Mouse (Mus musculus) hindbrain, embryonic 11.5 days (tissue): ENCODE results near the gene Zfp148. TPM values are rescaled to one million over a fixed set of nuclear protein-coding genes. Genes with fewer than 3 reads are reported as not detected.
"Not testable (repeated sequence)": the region's sequence is repeated elsewhere in the genome, so short reads cannot be mapped to it uniquely, and the experiment has no call there.

ENCODE experiments used
- ATAC-seq: fragments of 200-750 bp; cut with Nextera tagmentation; 2 replicates; pipeline ENCODE4 v1.8.0; 2017; ENCODE audit warnings: mild to moderate bottlenecking, moderate TSS enrichment, moderate library complexity; ENCODE audit not compliant: low FRiP score
- DNase-seq: peaks from one replicate; pipeline ENCODE4 v3.0.0-alpha.2; 2015; ENCODE audit warnings: low spot score
- H3K27ac ChIP-seq: fragments of 300-500 bp; sonication (generic); 2 replicates; pipeline ENCODE4 v1.5.1; 2014; ENCODE audit warnings: mild to moderate bottlenecking, low read depth, low read length
- H3K27me3 ChIP-seq: fragments of 300-500 bp; sonication (generic); 2 replicates; pipeline ENCODE4 v1.6.1; 2014; ENCODE audit warnings: mild to moderate bottlenecking, low read length, moderate library complexity, mixed read lengths; ENCODE audit not compliant: control insufficient read depth, insufficient read depth
- H3K36me3 ChIP-seq: fragments of 300-500 bp; sonication (generic); 2 replicates; pipeline ENCODE4 v1.6.1; 2014; ENCODE audit warnings: mild to moderate bottlenecking, low read length, moderate library complexity, mixed read lengths; ENCODE audit not compliant: control insufficient read depth, insufficient read depth
- H3K4me1 ChIP-seq: fragments of 300-500 bp; sonication (generic); replicated peaks from 2 replicates; pipeline ENCODE4 v1.6.1; 2014; ENCODE audit warnings: low read length, mixed read lengths; ENCODE audit not compliant: control insufficient read depth, insufficient read depth
- H3K4me2 ChIP-seq: fragments of 300-500 bp; sonication (generic); replicated peaks from 2 replicates; pipeline ENCODE4 v1.6.1; 2014; ENCODE audit warnings: mild to moderate bottlenecking, low read depth, low read length
- H3K4me3 ChIP-seq: fragments of 300-500 bp; sonication (generic); 2 replicates; pipeline ENCODE4 v1.5.1; 2014; ENCODE audit warnings: low read depth, low read length
- H3K9ac ChIP-seq: fragments of 300-500 bp; sonication (generic); 2 replicates; pipeline ENCODE4 v1.6.1; 2014; ENCODE audit warnings: low read depth, low read length
- H3K9me3 ChIP-seq: fragments of 300-500 bp; sonication (generic); 2 replicates; pipeline ENCODE4 v1.6.1; 2016; ENCODE audit warnings: low read length; ENCODE audit not compliant: control insufficient read depth
- WGBS: fragments of 180-500 bp; shearing (Covaris S2); extraction: QIAGEN DNeasy Blood & Tissue Kit; methylation state at CpG from one replicate; pipeline ENCODE4 v1.1.7; 2014; 5-methylcytosine and 5-hydroxymethylcytosine counted together
- polyA plus RNA-seq: library from polyadenylated mRNA; unstranded; fragments of >200 nt; fragmentation: Nextera tagmentation; extraction: Ambion mirVana; gene quantifications from 2 replicates; pipeline ENCODE4 v1.2.1, GENCODE M21; 2014

Zfp148 gene
- polyA plus RNA-seq, 1 experiment from 2014 or later: 48.8 TPM

DNA sequence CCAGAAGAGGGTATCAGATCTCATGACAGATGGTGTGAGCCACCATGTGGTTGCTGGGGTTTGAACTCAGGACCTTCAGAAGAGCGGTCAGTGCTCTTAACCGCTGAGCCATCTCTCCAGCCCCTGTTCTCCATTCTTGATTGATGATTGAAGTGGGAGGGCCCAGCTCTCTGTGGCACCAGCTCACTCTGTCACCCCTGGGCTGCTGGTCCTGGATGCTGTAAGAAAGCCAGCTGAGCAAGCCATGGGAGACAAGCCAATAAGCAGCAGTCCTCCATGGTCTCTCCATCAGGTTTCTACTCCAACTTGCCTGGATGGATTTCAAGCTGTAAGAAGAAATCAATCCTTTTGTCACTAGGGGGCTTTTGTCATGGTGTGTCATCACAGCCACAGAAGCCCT is 7.3 kb upstream of the Zfp148 start:
- DNase-seq (no peak), ATAC-seq (no peak)
- no peaks in the 10 kb centered on the region for H3K9me3 ChIP-seq
- no peaks in the 10 kb centered on the region for H3K36me3 ChIP-seq
- 92% methylated on average over 2 of the region's 2 CpGs for WGBS
- H3K4me3 ChIP-seq: no peak overlapping the region
- no peaks in the 10 kb centered on the region for H3K4me1 ChIP-seq
- H3K27me3 ChIP-seq: no peaks in the 10 kb centered on the region
- no peak overlapping the region for H3K4me2 ChIP-seq
- H3K9ac ChIP-seq: no peak overlapping the region
- no peak overlapping the region for H3K27ac ChIP-seq

DNA sequence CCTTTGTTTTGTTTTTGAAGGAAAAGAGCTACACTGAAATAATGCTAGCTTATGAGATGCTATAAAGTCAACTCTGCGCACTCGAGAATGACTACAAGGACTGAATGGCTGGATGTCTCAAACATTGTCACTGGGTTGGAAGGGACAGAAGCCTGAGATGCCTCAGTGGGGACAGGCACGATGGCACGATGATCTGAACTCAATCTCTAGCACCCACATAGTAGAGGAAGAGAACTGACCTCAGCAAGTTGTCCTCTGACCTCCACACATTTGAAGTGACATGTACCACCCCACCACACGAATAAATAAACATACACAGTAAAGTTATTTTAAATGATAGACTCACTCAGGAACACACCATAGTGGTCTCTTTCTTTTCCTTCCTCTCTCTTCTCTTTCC is 4.4 kb upstream of the Zfp148 start:
- Histone ChIP-seq H3K36me3 (no peaks in the 10 kb centered on the region), H3K9ac (no peak overlapping the region), H3K27ac (no peak overlapping the region), H3K27me3 (no peaks in the 10 kb centered on the region), H3K9me3 (no peaks in the 10 kb centered on the region), H3K4me3 (no peak overlapping the region), H3K4me2 (no peak overlapping the region), H3K4me1 (no peaks in the 10 kb centered on the region)
- DNase-seq (no peak), ATAC-seq (no peak)
- WGBS: 90% methylated on average over 5 of the region's 5 CpGs

DNA sequence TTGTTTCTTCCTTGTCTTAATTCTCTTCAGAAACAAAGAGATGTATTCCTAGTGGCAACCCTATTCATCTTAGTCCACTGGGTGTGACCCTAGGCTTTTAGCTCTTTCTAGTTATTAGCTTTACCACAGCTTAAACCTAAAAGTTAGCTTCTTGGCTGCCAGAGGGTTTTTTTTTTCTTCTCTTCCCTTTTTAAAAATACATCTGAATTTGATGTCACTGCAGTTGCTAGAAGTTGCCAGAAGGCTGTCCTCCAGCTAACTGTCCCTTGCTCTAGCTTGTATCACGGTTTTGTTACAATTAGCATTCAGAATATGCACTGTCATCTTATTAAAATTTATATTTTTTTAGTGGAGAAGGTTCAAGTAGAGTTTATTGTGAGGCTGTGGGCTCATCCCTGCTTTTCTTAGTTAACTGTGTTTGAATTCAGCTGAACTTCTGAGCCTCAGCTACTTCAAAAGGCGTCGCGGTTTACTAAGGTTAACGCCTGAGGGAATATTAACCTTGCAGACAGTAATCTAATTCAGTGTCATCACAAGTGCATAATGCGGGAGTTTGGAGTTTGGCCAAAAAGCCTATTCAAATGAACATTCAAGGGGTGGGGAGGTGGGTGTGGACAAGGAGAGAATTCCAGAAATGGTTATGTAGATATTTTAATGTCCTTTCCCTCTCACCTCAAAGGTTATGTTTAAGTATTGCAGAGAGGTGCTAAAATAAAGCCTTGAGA is 1.3 kb upstream of the Zfp148 start:
- WGBS: 69% methylated on average over 6 of the region's 6 CpGs
- DNase-seq (no peak), ATAC-seq (no peak)

DNA sequence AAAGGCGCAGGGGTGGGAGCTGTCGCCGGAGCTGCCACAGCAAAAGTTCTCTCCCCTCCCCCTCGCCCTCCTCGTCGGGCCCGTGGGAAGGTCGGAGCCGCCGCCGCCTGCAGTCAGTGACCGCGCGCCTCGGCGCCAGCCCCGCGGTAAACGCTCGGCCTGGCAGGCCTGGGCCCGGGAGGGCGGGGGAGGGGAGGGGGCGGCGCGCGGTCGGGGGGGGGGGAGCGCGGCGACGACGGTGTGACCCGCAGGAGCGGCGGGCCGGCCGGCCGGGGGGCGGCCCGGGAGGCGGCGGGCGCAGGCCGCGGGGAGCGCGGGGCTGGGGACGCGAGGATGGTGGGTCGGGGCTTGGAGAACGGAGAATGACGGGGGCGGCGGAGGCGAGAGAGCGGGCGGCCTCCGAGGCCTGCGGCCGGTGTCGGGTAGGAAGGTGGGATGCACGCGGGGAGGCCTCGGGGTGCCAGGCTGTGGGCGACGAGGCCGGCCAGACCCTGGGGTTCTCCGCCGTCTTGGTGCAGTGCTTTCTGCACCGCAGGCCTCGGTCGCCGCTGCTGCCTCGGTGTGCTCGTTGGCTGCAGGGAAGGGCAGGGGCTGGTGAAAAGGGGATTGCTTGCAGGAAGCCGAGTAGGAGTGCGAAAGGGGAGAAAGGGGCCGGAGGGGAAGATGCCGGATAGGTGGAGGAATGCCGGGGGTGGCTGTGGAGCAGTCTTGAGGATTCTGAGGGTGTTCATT is 412 bp downstream of the Zfp148 start:
- whole genome bisulfite sequencing: under 1% methylated on average over 33 of the region's 80 CpGs
- Histone ChIP-seq H3K9ac (peak overlapping the region; percentile 98), H3K27me3 (no peaks in the 10 kb centered on the region), H3K36me3 (no peaks in the 10 kb centered on the region), H3K27ac (peak overlapping the region; percentile 95), H3K4me3 (peak overlapping the region; percentile 97), H3K9me3 (no peaks in the 10 kb centered on the region), H3K4me2 (peak overlapping the region; percentile 69), H3K4me1 (no peaks in the 10 kb centered on the region; the same call in 1 of the 2 replicates)
- DNase-seq: peak; percentile 72
- ATAC-seq: peak; percentile 86

More for the DNA sequence above, 1.3 kb upstream of the Zfp148 start:
- H3K9ac ChIP-seq: no peak overlapping the region; the same call in 1 of the 2 replicates
- no peak overlapping the region for H3K27ac ChIP-seq
- H3K4me2 ChIP-seq: peak overlapping the region; percentile 61
- H3K36me3 ChIP-seq: no peaks in the 10 kb centered on the region
- 0 out of 2 replicates have a peak overlapping the region, but pooled peaks have one; percentile 97 for H3K4me3 ChIP-seq
- no peaks in the 10 kb centered on the region for H3K27me3 ChIP-seq
- H3K9me3 ChIP-seq: no peaks in the 10 kb centered on the region
- H3K4me1 ChIP-seq: no peaks in the 10 kb centered on the region; the same call in 1 of the 2 replicates

DNA sequence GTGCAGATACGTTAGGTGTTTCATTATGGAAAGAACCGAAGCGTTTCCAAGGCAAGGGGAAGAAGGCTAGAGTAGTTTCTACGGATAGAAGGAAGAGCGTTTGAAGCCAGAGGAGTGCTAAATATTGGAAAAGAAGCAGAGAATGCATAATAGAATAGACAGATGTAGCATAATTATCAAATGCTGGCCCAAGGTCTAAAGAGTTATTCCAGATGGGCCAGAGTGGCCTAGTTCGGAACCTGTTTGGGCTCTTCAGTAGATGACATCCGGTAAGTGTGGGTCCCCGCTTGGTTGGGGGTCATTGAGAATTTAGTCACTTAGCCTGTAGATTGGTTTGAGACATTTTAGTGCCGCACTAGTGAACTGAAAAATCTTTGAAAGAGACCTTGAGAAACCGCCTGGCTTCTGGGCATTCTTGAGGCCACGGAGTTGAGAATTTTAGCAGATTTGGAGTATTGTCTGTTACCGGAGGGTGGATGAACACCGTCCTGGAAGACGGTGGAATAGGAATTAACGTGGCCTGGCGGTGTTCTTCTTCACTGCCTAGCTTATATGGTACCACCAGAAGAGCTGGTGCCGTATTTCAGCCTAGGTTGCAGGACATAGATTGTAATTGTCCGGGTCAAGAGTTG is 1.1 kb downstream of the Zfp148 start:
- WGBS: 4% methylated on average over 18 of the region's 18 CpGs
- no peak for ATAC-seq
- peak; percentile 37 for DNase-seq
- peak overlapping the region; percentile 69 for H3K4me2 ChIP-seq
- H3K4me3 ChIP-seq: peak overlapping the region; percentile 97
- no peaks in the 10 kb centered on the region; the same call in 1 of the 2 replicates for H3K4me1 ChIP-seq
- no peaks in the 10 kb centered on the region for H3K36me3 ChIP-seq
- peak overlapping the region; percentile 95 for H3K27ac ChIP-seq
- no peaks in the 10 kb centered on the region for H3K27me3 ChIP-seq
- H3K9me3 ChIP-seq: no peaks in the 10 kb centered on the region
- peak overlapping the region; percentile 98 for H3K9ac ChIP-seq

DNA sequence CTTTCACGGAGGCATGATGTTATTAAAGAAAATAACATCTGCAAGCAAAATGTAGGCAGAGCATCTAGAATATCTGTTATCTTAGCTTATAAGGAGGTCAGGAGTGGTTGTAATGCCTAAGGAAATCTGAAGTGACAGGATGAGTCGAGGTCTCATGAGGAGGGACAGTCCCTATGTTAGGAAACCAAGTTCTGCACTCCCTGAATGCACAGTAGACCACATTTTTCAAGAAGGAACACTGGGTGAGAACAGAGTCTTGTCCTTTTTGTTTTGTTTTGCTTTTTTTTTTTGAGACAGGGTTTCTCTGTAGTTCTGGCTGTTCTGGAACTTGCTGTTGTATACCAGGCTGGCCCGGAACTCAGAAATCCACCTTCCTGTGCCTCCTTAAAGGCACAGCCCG is 1.7 kb downstream of the Zfp148 start:
- DNase-seq (no peak), ATAC-seq (no peak)
- no peak overlapping the region for H3K27ac ChIP-seq
- 48% methylated on average over 4 of the region's 4 CpGs for WGBS
- H3K4me2 ChIP-seq: peak overlapping the region; percentile 69
- no peaks in the 10 kb centered on the region for H3K27me3 ChIP-seq
- H3K9me3 ChIP-seq: no peaks in the 10 kb centered on the region
- H3K9ac ChIP-seq: peak overlapping the region; percentile 98
- H3K4me1 ChIP-seq: no peaks in the 10 kb centered on the region; the same call in 1 of the 2 replicates
- H3K36me3 ChIP-seq: no peaks in the 10 kb centered on the region
- peak overlapping the region; percentile 97 for H3K4me3 ChIP-seq

DNA sequence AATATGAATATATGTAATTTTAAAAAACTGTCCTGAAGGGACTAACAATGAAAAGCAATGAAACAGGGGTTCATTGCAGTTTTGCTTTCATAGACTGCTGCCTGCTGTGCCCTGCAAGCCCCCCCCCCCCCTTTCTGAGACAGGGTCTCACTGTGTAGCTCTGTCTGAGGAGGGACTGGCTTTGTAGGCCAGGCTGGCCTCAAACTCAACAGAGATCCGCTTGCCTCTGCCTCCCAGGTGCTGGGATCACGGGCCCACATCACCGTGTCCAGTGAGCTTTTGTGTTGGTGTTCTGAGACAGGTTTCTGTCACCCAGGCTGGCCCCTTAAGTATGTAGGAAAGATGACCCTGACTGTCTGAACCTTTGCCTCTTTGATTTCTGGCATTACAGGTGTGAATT is 2.9 kb downstream of the Zfp148 start:
- Histone ChIP-seq H3K9me3 (no peaks in the 10 kb centered on the region), H3K27me3 (no peaks in the 10 kb centered on the region), H3K9ac (no peak overlapping the region), H3K4me2 (no peak overlapping the region), H3K36me3 (no peaks in the 10 kb centered on the region), H3K4me3 (no peak overlapping the region), H3K4me1 (no peaks in the 10 kb centered on the region; the same call in 1 of the 2 replicates), H3K27ac (no peak overlapping the region)
- WGBS: 96% methylated on average over 3 of the region's 3 CpGs
- ATAC-seq: no peak
- no peak for DNase-seq

DNA sequence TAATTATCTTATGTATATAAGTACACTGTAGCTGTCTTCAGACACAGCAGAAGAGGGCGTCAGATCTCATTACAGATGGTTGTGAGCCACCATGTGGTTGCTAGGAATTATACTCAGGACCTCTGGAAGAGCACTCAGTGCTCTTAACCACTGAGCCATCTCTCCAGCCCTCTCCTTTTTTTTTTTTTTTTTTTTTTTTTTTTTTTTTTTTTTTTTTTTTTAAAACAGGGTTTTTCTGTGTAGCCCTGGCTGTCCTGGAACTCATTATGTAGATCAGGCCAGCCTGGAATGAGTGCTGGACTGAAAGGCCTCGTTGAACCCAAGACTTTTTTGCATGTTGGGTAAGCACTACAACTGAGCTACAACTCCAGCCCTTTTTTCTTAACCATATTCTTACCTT is 3.4 kb downstream of the Zfp148 start:
- not testable (repeated sequence) for H3K4me3 ChIP-seq, H3K4me2 ChIP-seq, DNase-seq, H3K9ac ChIP-seq, H3K36me3 ChIP-seq, H3K9me3 ChIP-seq, H3K4me1 ChIP-seq, ATAC-seq, H3K27me3 ChIP-seq, H3K27ac ChIP-seq
- 86% methylated on average over 2 of the region's 2 CpGs for WGBS
